Mouse (Mus musculus) left cerebral cortex, adult 18-20 months (tissue): Measurements from ENCODE around the gene Cfap157. TPM values are rescaled to one million over a fixed set of nuclear protein-coding genes. Genes with fewer than 3 reads are reported as not detected.

Experiments used
- total RNA-seq, 2 experiments: library from RNA; stranded (reverse); gene quantifications; 2 replicates each; pipeline ENCODE4 v1.2.3; 2021

Cfap157 gene
- total RNA-seq, 2 experiments from 2014 or later: 0.28 to 0.33 TPM

Other genes with a start within 250 kb of the Cfap157 start
- 10 to 100 TPM; 67.3 to 68.4 TPM for gene Fam102a, start 249.1 kb downstream of the Cfap157 start, total RNA-seq
- 10 to 100 TPM; 71.4 to 77.1 TPM for gene Dpm2, start 213.6 kb downstream of the Cfap157 start, total RNA-seq
- 10 to 100 TPM in 1 of 2 experiments, 1 to 10 TPM in 1; 8.6 to 10.3 TPM for gene Pip5kl1, start 209.6 kb downstream of the Cfap157 start, total RNA-seq
- gene 9430097D07Rik, start 208.7 kb downstream of the Cfap157 start, total RNA-seq: under 1 TPM; 0.79 to 0.82 TPM
- gene St6galnac4, start 197.3 kb downstream of the Cfap157 start, total RNA-seq: 10 to 100 TPM; 40.6 TPM
- 100 to 1,000 TPM; 113 to 130 TPM for gene St6galnac6, start 184.7 kb downstream of the Cfap157 start, total RNA-seq
- 100 to 1,000 TPM; 151 to 160 TPM for gene Ak1, start 162.7 kb downstream of the Cfap157 start, total RNA-seq
- gene Eng, start 137.8 kb downstream of the Cfap157 start, total RNA-seq: 10 to 100 TPM; 18.4 to 19.9 TPM
- 1 to 10 TPM; 7.6 to 9.0 TPM for gene Fpgs, start 80.3 kb downstream of the Cfap157 start, total RNA-seq
- 100 to 1,000 TPM; 128 to 133 TPM for gene Cdk9, start 71.4 kb downstream of the Cfap157 start, total RNA-seq
- gene Sh2d3c, start 63.4 kb downstream of the Cfap157 start, total RNA-seq: 10 to 100 TPM; 27.9 to 35.5 TPM
- gene 6330409D20Rik, start 43.4 kb downstream of the Cfap157 start, total RNA-seq: 1 to 10 TPM; 2.2 to 2.8 TPM
- gene Tor2a, start 27.2 kb downstream of the Cfap157 start, total RNA-seq: 10 to 100 TPM; 28.7 to 34.3 TPM
- 1 to 10 TPM in 1 of 2 experiments, under 1 TPM in 1; 0.88 to 1.0 TPM for gene Ttc16, start 8.8 kb downstream of the Cfap157 start, total RNA-seq
- gene Ptrh1, start 8.6 kb downstream of the Cfap157 start, total RNA-seq: 10 to 100 TPM in 1 of 2 experiments, 1 to 10 TPM in 1; 8.1 to 10.2 TPM
- gene Stxbp1, start 62.8 kb upstream of the Cfap157 start, total RNA-seq: 1,000 to 10,000 TPM in 1 of 2 experiments, 100 to 1,000 TPM in 1; 951 to 1,006 TPM
- 10 to 100 TPM; 29.6 to 35.3 TPM for gene Fam129b, start 91.7 kb upstream of the Cfap157 start, total RNA-seq
- gene Rpl12, start 177.1 kb upstream of the Cfap157 start, total RNA-seq: 100 to 1,000 TPM; 114 to 120 TPM
- gene Lrsam1, start 177.2 kb upstream of the Cfap157 start, total RNA-seq: 10 to 100 TPM; 38.7 to 44.6 TPM
- 10 to 100 TPM; 24.0 to 26.1 TPM for gene Slc2a8, start 197.7 kb upstream of the Cfap157 start, total RNA-seq